Mouse (Mus musculus) spleen, postnatal 10 days (tissue): Measurements from ENCODE around the gene Fbp2.

Experiments
- DNase-seq, 2 experiments: peaks; one replicate each; pipeline ENCODE4 v3.0.0; 2021 to 2022; ENCODE audit warnings: low spot score in 2 of 2

Gene Fbp2

DNA sequence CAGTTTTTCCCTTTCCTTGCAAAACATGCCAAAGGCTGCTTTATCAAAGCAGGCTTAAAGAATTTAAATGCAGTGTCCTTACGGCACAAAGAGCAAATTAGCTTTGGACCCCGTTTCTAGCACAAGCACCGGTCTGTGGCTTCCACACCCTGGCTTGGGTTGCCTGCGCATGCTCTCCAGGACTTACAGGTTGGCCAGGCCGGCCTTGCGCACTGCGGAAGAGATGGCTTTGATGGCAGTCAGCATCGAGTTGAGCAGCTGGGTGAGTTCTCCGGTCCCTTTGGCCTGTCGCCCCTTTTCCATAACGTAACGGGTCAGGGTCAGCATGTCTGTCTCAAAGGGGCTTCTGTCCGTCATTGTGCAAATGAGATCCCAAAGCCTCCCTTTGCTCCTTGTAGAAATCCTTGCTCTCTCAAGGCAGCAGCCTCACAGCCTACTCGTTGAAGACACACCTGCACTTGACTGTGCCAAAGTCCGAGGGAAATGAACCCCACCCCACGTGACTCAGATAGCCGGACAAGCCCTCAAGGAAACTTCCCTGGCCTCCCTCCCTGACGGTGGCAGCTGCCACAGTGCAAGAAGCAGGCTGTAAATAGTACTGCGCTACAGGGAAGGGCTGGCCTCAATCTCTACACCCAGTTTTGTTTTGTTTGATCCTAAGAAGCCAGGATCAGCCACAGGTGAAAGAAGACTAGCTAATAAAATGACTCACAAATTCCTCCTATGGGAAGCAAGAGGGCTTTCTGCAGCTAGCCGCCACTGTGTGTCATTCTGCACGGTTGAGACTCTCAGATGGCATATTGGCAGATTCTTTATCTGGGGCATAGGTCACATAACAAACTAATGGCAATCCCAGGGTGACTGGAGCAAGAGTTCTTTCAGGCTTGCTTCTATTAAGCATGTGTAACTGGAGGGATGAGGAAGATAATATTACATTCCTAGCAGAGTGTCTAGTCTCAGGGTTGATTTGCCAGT, at the start of gene Fbp2:
TSS of gene Fbp2 (minus strand) at position 482 of the 975 bp plus-strand sequence.
- no peak for DNase-seq

DNA sequence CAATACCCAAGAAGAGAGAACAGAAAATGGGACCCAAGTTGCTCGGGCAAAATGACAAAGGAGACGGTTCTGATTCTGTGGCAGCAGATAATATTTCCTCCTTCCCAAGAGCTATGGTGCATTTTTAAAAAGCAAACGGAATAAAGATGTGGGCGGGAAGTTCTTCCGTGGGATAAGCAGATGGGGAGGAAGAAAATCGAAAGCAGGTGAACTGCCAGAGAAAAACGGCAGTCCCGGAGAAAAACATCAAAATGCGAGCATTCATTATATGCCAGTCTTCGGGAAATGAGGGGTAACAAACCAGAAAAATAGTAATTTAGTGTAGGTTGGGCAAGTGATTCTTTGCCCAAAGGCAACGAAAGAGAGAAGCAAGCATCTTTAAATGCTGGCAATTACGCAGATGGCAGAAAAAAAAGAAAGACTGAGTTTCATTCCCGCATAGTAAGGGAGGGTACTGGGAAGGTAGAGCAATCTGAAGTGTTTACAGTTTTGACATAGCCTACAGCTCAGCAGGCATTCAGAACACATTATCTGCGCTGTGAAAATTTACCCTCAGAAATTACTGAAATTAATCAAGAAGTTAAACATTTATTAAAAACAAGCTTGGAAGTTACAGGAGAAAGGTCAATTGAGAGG, 49.4 kb upstream of the Fbp2 start:
- DNase-seq = no peak

DNA sequence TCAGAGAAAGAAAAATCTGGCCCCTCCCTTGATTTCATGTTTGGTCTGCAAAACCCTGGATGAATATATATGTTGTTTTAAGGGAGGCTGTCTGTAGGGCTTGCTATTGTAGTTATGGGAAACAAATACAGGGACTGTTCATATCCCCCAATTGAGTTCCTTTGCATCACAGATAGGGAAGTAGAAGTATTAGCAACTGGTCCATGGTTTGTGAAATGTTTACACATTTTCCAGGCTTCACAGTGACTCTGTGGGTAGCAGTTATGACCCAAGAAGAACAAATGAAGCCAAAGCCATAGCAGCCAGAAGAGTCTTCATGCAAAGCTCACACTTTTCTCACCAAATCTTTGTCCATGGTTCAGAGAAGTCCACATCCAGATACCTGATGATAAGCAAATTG, 42.9 kb upstream of the Fbp2 start:
- no peak for DNase-seq

DNA sequence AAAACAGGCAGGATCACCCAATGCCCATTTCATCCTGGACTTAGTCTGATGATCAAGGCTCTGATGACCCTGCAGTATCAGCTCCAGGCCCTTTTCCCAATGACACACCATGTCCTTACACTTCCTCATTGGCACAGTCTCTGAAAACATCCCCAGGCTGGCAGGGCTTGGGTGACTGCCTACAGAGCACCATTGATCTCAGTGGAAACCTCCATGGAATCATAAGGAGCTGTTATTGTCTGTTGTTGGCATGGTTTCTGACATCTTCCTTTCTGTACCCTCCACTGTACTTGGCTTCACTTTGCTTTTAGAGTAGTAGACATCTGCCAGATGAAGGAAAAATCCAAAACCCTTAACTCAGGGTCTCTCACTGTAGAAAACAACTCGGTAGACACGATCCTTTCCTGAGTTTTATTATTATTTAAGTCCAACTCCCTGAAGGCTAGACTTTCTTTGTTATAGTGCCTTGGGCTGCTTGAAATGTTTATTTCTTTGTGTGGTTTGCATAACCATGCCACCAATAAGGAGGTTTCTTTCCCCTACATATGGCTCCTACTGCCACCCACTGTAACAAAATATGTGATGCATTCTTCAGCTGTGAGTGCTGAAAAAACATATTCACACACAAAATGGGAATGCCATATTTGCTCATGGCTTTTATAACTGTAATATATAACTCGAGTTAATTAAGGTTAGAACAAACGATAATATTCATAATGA, 39.9 kb upstream of the Fbp2 start:
- DNase-seq = no peak

DNA sequence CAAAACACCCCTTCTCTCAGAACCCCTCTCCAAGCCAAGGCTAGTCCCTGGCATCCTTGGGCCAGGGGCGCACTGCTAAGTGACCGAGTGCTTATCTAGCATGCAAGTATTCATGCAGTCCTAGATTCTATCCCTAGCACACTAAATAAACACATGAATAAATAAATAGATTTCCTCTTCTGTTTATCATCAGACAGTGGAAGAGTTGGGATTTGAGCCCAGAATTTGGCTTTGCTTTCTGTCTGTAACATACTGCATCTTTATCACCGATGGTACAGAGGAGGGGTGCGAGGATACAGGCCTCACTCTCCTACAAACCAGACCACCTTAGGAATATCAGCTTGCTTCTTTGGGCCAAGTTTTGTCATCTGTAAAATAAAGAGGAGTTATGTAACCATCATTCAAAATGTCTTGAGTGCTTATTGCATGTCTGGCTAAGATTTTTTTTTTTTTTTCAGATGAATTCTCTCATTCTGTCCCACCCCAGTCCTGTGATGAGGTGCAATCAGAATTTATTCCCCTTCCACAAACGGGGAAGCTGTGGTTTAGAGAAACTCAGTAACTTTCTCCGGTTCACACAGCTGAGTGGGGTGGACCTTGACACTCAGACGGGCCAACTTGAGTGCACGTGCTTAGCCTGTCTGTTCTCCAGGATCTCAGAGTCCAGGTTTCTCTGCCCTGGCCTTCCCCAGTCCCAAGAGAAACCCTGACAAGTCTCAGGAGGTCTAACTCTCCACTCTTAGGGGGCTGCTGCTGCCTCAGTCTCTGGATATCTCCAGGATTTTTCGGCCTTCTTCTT, 35.0 kb upstream of the Fbp2 start:
- DNase-seq = no peak

DNA sequence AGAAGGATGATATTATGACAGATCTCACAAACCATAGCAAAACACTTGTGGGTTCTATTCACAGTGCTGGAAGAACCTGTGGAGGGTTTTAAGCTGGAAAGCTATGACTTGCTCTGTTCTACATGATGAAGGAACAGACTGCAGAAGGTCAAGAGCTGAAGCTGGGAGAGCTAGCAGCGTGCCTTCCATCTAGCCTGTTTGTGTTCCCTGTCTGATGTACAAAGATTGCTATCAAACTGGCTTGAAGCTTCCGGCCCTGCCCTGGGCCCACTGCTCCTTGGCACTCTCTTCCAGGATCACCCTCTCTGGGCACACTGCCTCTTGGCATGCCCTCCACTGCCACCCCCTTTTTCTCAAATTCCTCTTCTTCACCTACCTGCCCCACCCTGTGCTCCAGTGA, 31.1 kb upstream of the Fbp2 start:
- no peak for DNase-seq

DNA sequence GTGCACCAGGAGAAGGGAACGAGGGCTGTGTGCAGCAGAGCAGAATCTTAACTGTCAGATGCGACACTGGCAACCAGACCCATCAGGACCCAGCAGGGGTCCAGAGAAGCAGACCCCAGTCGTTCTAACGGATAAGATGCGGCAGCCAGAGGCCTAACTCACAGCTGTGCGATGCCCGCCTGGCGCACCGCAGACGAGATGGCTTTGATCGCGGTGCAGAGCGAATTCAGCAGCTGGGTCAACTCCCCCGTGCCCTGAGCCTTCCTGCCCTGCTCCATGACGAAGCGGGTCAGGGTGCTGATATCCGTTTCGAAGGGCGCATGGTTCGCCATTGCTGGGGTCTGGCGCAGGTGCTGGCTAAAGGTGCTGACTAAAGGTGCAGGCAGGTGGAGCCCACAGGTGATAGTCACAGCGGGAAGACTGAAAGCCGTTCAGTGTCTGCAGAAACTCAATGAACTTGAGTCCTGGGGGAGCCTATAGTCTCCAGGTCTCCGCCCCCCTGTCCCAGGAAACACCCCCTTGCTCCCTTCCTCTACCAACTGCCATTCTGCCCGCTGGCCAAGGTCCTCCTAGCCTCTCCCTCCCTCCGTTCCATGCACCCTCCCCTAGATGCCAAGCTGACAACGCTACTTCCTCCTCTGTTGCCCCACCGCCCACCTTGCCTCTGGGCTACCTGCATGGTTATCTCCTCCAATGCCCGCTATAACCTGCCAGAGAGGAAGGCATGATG, 29.7 kb upstream of the Fbp2 start, which contains the start of gene Fbp1:
TSS of gene Fbp1 (minus strand) at position 571 of the 730 bp plus-strand sequence.
- peak in 1 of 2 experiments; percentile 22 for DNase-seq

DNA sequence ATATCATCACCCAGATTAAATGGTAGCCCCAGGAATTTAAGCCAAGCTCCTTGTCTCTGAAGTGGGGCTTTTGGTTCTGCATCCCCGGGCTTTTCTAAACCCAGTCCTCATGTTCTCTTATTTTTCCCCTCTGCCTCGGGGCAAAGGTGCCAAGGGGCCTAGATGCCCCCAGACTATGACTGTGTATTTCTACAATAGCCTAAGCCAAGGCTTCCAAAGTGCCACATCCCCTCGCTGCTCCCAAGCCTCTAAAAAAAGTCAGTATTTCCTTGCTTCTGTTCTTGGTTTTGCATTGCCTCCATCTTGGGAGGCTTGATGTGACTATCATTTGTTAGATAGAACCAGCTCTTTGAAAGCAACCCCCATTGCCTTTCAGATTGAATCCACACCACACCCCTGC, 26.3 kb upstream of the Fbp2 start:
- no peak for DNase-seq

DNA sequence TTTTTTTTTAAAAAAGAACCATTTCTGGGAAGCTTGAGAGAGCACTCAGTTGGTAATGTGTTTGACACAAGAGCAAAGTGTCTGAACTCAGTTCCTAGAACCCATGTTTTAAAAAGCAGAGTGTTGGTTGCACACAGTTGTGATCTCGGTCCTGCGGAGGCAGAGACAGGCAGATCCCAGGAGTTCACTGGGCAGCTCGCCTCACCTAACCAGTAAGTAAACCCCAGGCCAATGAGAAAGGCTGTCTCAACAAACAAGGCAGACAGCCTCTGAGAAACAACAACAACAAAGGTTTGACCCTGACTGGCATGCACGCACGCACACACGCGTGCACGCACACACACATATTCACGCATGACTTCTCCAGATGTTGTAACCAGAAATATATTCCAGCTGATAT, 25.7 kb upstream of the Fbp2 start:
- no peak for DNase-seq

DNA sequence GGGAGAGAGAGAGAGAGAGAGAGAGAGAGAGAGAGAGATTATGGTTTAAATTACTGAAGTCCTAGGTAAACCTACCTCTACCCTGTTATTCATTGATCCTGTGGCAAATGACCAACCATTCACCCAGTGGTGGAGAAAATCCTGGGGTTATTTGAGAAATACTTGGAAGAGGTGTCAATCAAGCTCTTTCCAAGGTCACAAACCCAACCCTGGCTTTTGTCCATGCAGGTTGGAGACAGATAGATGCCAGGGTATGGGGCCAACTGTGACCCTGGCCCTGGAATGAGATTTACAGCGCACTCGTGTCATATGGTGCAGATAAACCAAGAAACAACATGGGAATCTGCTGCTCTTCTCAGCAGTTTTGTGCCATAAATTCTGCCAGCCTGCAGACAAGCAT, 25.2 kb upstream of the Fbp2 start:
- no peak for DNase-seq

DNA sequence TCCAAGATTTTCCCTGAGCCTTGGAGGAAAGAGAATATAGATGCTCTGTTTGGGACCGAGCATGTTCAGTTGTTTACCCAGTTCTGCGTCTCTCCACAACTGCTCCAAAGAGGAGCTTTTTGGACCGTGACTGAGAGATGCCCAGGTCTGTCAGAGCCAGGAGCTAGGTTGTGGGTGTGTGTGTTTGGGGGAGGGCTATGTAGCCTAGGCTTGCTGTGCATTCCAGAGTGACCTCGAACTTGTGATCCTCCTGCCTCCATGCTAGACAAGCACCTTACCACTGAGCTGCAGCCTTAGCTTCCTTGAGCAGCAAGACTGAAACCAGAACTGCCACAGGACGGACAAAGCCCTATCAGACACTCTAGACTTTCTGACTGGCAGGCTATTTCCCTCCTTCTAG, 24.6 kb upstream of the Fbp2 start:
- DNase-seq = no peak

DNA sequence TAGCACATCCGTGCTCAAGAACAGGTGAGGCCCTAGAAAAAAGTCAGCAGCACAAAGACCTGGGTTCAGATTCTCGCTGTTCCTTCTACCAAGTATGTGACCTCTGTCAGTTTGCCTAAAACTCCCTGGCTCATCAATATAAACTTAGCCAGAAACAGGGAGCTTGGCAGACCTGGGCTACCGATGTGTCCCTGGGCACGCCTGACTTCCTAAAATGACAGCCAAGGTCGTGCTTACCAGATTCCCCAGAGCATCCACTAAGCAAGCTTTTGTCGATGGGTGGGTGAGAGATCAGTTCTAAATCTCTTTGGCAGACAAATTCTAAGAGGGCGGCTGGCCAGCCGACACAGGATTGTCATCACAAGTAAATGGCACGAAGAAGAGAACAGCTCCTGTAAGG, 23.1 kb upstream of the Fbp2 start:
- DNase-seq = no peak

DNA sequence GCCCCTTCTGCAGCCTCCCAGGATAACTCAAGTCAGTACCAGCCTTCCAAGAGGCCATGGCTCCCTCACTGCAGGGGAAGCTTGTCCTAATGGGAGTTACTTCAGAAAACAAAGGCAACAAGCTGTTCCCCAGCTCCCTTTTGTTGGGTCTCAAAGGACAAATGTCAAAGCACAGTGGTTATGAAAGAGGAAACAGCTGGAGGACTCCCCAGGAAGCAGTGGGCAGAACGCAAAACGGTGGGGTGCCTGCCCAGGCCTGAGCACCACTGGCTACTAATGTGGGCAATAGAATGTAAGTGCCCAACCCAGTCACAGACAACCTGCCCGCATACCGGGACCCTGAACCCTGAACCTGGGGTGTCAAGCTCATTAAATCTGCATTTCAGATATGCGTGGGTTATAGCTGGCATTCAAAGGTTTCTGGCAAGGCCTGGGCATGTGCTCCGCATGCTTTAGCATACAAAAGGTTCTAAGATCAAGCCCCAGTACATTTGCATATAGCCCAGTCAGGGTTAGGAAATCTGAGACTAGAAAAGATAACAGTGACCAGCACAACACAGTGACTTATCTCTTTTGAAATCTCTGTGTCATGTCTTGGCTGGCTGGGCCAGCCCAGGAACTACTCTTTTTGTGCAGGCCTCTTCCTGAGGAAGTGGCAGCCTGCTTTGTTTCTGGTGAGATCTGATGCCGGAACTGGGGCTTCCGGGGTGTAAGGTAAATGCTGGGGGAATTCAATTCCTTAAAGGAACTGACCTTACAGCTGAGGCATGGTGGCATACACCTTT, 21.8 kb upstream of the Fbp2 start:
- DNase-seq = peak in 1 of 2 experiments; percentile 30

DNA sequence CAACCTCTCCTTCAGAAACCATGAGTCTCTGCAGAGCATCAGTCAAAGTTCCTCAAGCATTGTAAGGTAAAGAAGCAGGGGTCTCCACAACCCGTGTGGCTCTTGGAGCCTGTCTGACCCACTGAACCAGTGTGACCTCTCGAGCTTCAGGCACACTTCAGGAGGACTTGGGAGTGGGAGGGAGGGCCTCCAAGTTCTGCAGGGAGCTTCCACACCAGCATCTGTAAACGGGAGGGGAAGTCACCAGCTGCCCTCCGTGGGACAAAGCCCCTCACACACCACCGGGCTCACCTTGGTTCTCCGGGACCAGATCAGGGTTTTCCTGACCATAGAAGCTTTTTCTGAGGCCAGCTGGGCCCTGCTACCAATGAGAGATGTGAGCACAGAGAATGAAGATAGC, 21.2 kb upstream of the Fbp2 start:
- DNase-seq = no peak

DNA sequence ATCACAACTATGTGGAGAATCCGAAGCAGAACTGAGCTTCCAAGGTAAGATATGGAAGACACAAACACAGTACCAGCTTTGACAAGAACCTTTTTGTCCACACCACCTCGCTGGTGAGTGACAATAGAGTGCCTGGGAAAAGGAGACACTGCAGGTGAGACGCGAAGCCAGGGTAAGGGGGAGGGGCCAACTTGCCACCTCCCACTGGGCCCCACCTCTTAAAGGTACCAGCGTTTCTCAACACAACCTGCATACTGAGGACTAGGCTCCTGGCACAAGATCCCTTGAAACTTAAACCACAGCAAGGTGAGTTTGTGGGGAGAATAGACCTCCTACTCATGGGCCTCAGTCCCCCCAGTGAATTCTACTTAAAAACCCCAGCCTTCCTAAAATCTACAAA, 19.0 kb upstream of the Fbp2 start:
- DNase-seq = no peak

DNA sequence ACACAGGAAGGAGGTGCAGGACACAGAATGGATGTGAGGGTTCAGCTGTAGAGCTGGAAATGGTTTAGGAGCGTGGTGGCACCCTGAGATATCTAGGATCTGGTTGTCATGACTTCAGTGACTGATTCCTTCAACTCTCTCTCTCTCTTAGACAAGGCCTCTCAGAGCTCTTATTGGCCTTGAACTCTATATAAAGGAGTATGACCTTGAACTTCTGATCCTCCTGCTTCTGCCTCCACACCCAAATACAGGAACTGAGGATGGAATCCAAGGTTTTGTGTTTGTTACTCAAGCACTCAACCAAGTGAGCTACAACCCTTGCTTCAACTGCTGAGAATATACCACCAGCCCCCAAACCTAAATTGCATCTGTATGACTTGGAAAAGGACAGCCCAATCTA, 17.9 kb upstream of the Fbp2 start:
- DNase-seq = no peak

DNA sequence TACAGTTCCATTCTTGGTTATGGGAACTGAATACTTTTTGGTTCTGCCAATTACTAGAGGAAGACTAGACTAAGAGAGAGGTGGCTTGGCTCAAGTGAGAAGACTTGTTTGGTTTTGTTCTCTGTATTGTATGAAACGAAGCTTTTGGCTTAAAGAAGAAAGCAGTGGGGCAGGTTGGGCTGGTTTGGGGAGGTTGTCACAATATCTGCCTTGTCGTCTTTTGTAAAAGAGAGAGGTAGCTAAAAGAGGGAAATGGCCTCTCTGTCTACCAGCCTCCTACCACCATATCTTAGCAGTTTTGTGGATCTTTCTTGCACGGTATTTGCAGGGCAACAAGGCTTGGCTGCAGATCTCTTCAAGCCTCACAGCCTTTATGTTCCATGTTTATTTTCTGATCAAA, 14.0 kb upstream of the Fbp2 start:
- no peak for DNase-seq

DNA sequence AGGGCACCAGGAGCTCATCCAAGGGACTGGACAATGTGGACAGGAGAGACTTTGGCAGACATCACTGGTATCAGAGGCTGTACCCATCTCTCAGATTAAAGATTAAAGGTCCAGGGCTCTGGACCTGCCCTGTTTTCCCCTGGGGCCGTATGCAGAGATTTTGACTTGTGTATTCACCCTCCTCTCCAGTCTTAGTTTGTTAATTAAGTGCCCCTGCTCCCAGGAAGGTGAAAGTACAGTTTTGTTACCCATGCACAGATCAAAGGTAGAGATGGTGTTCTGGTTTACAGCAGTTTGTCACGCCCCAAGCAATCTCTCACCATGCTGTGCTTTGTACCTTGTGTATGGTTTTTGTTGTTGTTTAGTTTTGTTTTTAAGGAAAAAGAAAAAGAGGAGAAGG, 12.4 kb upstream of the Fbp2 start:
- no peak for DNase-seq

DNA sequence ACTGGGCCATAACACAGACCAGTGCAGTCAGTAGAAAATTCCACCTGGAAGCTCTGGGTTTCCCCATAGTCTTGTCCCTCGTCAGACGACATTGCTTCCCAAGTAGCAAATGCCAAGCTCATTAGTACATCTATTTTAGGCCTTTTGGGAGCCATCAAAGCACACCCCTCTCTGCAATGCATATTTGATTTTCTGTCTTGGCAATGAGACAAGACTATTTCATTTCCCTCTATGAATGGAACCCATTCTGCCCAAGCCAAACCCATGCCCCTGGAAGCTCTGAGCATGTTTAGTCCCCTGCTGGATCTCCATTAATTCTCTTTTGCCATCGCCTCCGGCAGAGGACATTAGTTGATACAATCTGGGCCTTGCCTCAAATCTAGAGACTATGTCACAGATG, 8.6 kb upstream of the Fbp2 start:
- DNase-seq = no peak

DNA sequence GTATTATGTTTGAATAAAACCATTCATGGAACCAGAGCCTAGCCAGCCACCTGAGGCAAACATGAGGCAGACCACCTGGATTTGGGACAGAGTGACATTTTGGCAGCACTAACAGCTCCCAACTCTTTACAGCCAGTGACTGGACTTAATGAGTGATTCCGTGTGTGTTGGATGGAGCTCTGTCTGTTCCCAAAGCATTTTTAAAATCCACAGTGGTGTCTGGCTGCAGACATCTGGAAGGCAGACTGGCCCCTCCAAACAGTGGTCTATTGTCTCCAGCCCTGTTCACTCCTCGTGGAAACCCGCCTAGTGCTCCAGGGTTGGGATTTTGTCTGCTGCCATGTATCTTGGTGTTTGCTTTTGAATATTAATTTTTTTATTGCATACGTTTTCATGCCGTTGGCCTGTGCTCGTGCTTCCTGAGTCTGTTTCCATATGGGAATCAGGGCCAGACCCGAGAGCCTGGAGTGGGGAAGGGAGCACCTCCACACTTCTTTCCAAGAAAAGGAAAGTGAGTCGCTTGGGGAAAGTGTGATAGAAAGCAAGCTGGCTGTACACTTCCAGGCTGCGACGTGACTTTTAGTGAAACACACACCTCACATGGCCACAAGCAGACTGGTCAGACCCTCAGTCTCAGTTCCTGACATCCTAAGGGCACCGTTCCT, 7.6 kb upstream of the Fbp2 start:
- no peak for DNase-seq
